In the genomic region with DNA sequence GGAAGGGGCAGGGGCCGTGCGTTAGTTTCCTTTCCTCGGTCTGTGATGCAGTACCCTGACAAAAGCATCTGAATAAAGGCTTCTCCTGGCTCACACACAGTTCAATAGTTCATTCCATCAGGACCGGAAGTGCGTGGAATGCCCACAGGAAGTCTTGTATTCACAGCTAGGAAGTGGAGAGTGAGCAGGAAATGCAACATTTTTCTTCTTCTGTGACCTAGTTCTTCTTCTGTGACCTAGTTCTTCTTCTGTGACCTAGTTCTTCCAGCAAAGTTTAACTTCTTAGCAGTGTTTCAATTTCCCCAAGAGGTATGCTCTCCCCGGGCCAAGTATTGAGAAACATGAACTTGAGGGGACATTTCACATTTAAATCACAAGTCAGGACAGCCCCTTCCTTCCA, we compare ENCODE assay signal across 21 mouse cellular contexts. TPM values are rescaled to one million over a fixed set of nuclear protein-coding genes. Genes with fewer than 3 reads are reported as not detected.
DNase-seq lines count a peak whose midpoint lies in the region; ATAC-seq and TF ChIP-seq lines count a peak whose summit lies in the region.
"Had no signal": no experiment of that assay in that cellular context is flagged by ENCODE, and none has a peak within 500 bp of the region (broad histone marks: within the 10 kb centered on the region; RNA-seq: fewer than 3 reads in every experiment).

No protein-coding gene starts in this region.

- ATAC-seq in midbrain, embryonic 16.5 days = no peak
- no peak for ATAC-seq in midbrain, embryonic 15.5 days (replicated peaks)
- ATAC-seq in granulocyte monocyte progenitor cell, adult 5-6 weeks (replicated peaks; ENCODE audit: poor library complexity, severe bottlenecking) = peak; percentile 59
- ATAC-seq: intestine, postnatal 0 days; liver, embryonic 12.5 days had no signal

- TF ChIP-seq CTCF in left cerebral cortex, adult 2 months (IDR thresholded peaks at IDR 0.05) = no peak

- no peaks in the 10 kb centered on the region for H3K27me3 ChIP-seq in midbrain, embryonic 16.5 days (ENCODE audit: control insufficient read depth, insufficient read depth, low read depth, low read length)
- H3K27me3 ChIP-seq in midbrain, embryonic 15.5 days (replicated peaks) = no peaks in the 10 kb centered on the region
- H3K27me3 ChIP-seq: embryonic facial prominence, embryonic 13.5 days; liver, embryonic 12.5 days had no signal

- H3K9me3 ChIP-seq in midbrain, embryonic 16.5 days (replicated peaks; ENCODE audit: control insufficient read depth, low read length, poor library complexity, severe bottlenecking) = no peaks in the 10 kb centered on the region
- no peaks in the 10 kb centered on the region for H3K9me3 ChIP-seq in midbrain, embryonic 15.5 days
- H3K9me3 ChIP-seq: embryonic facial prominence, embryonic 13.5 days; liver, embryonic 12.5 days had no signal

- H3K36me3 ChIP-seq in midbrain, embryonic 16.5 days (ENCODE audit: control insufficient read depth, insufficient read depth, low read length) = no peaks in the 10 kb centered on the region
- H3K36me3 ChIP-seq in midbrain, embryonic 15.5 days (replicated peaks) = no peaks in the 10 kb centered on the region
- H3K36me3 ChIP-seq: embryonic facial prominence, embryonic 13.5 days; liver, embryonic 12.5 days had no signal

- peak; percentile 86 for DNase-seq in thymus, postnatal 0 days (ENCODE audit: low spot score)
- no peak for DNase-seq in MN1 (ENCODE audit: low spot score)
- DNase-seq in urinary bladder, postnatal 36 days (ENCODE audit: low spot score in 2 of 2) = no peak
- DNase-seq in left cerebral cortex, adult 2 months (ENCODE audit: extremely low spot score in 1 of 2, low spot score in 2 of 2) = no peak
- DNase-seq: adrenal gland, postnatal 25 days; cerebellum, adult 8-10 months; gastrocnemius, adult 2 months; heart, adult 18-20 months; heart, postnatal 10 days; kidney, postnatal 25 days; lung, postnatal 10 days had no signal

- H3K4me1 ChIP-seq in midbrain, embryonic 16.5 days (ENCODE audit: control insufficient read depth, insufficient read depth, low read length) = peaks cover 2% of the 10 kb centered on the region; the same call in 1 of the 2 replicates
- H3K4me1 ChIP-seq in midbrain, embryonic 15.5 days = no peaks in the 10 kb centered on the region
- H3K4me1 ChIP-seq: embryonic facial prominence, embryonic 13.5 days had no signal

- WGBS in midbrain, embryonic 16.5 days = 81% methylated on average over 6 of the region's 6 CpGs
- 81% methylated on average over 6 of the region's 6 CpGs for WGBS in midbrain, embryonic 15.5 days

- H3K4me2 ChIP-seq in midbrain, embryonic 16.5 days (ENCODE audit: low read length) = no peak overlapping the region
- no peak overlapping the region for H3K4me2 ChIP-seq in midbrain, embryonic 15.5 days
- H3K4me2 ChIP-seq: embryonic facial prominence, embryonic 13.5 days; hindbrain, embryonic 14.5 days; liver, embryonic 12.5 days; midbrain, embryonic 11.5 days had no signal

- intact Hi-C loops in left cerebral cortex, adult 2 months (cut with DNase I) = no loop called here

- peak overlapping the region; percentile 3; the same call in 1 of the 2 replicates for H3K27ac ChIP-seq in midbrain, embryonic 16.5 days (ENCODE audit: low read length)
- no peak overlapping the region for H3K27ac ChIP-seq in midbrain, embryonic 15.5 days
- no peak overlapping the region for H3K27ac ChIP-seq in left cerebral cortex, adult 2 months
- H3K27ac ChIP-seq: embryonic facial prominence, embryonic 13.5 days; gastrocnemius, adult 2 months; hindbrain, embryonic 14.5 days; liver, embryonic 12.5 days had no signal

- H3K4me3 ChIP-seq in midbrain, embryonic 16.5 days (ENCODE audit: low read depth, low read length) = no peak overlapping the region
- H3K4me3 ChIP-seq in midbrain, embryonic 15.5 days = no peak overlapping the region
- no peak overlapping the region for H3K4me3 ChIP-seq in left cerebral cortex, adult 2 months
- H3K4me3 ChIP-seq: embryonic facial prominence, embryonic 13.5 days; gastrocnemius, adult 2 months; liver, embryonic 12.5 days had no signal

- no peak overlapping the region for H3K9ac ChIP-seq in midbrain, embryonic 16.5 days (ENCODE audit: low read depth, low read length)
- H3K9ac ChIP-seq in midbrain, embryonic 15.5 days = no peak overlapping the region
- H3K9ac ChIP-seq: embryonic facial prominence, embryonic 13.5 days; hindbrain, embryonic 14.5 days; liver, embryonic 12.5 days had no signal

RNA-seq across cellular contexts. Expression of a gene that starts 23.6 kb away (rescaled TPM):
- polyA plus RNA-seq in midbrain, embryonic 16.5 days (2015; fragmentation: Nextera tagmentation; extraction: Ambion mirVana) = 0.59 and 0.60 TPM in 2 replicates
- polyA plus RNA-seq in midbrain, embryonic 15.5 days (2015; fragmentation: Nextera tagmentation; extraction: Ambion mirVana) = 0.28 and 0.45 TPM in 2 replicates
- total RNA-seq in granulocyte monocyte progenitor cell, adult 5-6 weeks (2014; fragmentation: Nextera tagmentation) = not detected in 2 replicates
- total RNA-seq in granulocyte monocyte progenitor cell, adult 5-6 weeks (2017) = not detected in 2 replicates
- 0.08 and 0.12 TPM in 2 replicates for polyA plus RNA-seq in thymus, postnatal 0 days (2015; fragmentation: Nextera tagmentation; extraction: Ambion mirVana)
- total RNA-seq in left cerebral cortex, adult 2 months (2021) = not detected
- total RNA-seq: gastrocnemius, adult 2 months; heart, adult 18-20 months; neutrophil, adult 5-6 weeks had no signal
- polyA plus RNA-seq: limb, embryonic 11.5 days; midbrain, embryonic 11.5 days had no signal
